Mouse (Mus musculus): ENCODE data around the gene Epha2. TPM values are rescaled to one million over a fixed set of nuclear protein-coding genes. Genes with fewer than 3 reads are reported as not detected.
A peak's percentile ranks its signal among the peaks of the same experiment; 100 is the strongest.

Gene Epha2
- polyA plus RNA-seq, 1 experiment from 2014 or later: 10.3 TPM

DNA sequence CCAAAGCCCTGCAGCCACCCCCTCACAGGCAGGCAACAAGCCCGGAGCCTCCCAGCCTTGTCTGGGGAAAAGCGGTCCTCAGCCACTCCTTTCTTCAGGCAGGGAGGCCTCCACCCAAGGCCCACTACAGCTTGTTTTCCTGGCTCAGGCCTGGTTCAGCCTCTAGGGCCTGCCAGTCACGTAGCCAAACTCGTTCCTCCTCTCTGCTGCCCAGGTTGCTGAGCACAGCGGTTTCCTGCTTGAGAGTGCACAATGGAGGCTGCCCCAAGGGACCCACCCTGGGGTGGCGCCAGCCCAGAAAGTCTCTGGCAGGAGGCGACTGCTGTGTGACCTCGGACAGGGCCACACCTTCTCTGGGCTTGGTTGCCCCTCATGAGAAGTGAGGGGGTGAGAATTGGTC is 52.8 kb downstream of the Epha2 start:
- ATAC-seq: peak; percentile 83
- peak; percentile 69 for DNase-seq (ENCODE audit: low spot score)
- H3K9ac ChIP-seq (replicated peaks; ENCODE audit: low read depth): 0 out of 2 replicates have a peak overlapping the region, but pooled peaks have one; percentile 16

DNA sequence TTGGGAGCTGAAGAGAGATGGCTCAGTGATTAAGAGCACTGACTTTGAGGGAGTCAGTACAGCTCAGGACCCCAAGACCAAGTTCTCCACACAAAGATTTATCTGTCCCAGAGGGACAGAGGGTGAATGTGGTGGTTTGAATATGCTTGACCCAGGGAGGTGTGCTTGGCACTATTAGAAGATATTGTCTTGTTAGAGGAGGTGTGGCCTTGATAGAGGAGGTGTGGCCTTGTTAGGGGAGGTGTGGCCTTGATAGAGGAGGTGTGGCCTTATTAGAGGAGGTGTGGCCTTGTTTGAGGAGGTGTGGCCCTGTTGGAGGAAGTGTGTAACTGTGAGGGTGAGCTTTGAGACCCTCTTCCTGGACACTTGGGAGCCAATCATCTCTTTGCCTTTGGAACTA is 56.8 kb downstream of the Epha2 start:
- no peak for ATAC-seq
- peaks cover 3% of the 10 kb centered on the region; the same call in 1 of the 2 replicates for H3K9me3 ChIP-seq (ENCODE audit: low read length)
- no peak for DNase-seq (ENCODE audit: low spot score)

More for the DNA sequence above, 52.8 kb downstream of the Epha2 start:
- WGBS: 35% methylated on average over 8 of the region's 8 CpGs
- Histone ChIP-seq H3K4me2 (replicated peaks; ENCODE audit: low read depth, low read length) (no peak overlapping the region), H3K4me1 (ENCODE audit: insufficient read depth, low read depth, low read length) (no peaks in the 10 kb centered on the region), H3K27ac (ENCODE audit: low read length) (peak overlapping the region; percentile 66), H3K36me3 (ENCODE audit: insufficient read depth, low read length) (no peaks in the 10 kb centered on the region), H3K4me3 (ENCODE audit: low read depth, low read length) (no peak overlapping the region), H3K9me3 (ENCODE audit: low read length) (peaks cover 3% of the 10 kb centered on the region; the same call in 1 of the 2 replicates), H3K27me3 (replicated peaks; ENCODE audit: insufficient read depth, low read length) (no peaks in the 10 kb centered on the region)
- no peak for TF ChIP-seq CTCF (IDR thresholded peaks at IDR 0.05)
- TF ChIP-seq EP300 (IDR thresholded peaks at IDR 0.05): no peak

DNA sequence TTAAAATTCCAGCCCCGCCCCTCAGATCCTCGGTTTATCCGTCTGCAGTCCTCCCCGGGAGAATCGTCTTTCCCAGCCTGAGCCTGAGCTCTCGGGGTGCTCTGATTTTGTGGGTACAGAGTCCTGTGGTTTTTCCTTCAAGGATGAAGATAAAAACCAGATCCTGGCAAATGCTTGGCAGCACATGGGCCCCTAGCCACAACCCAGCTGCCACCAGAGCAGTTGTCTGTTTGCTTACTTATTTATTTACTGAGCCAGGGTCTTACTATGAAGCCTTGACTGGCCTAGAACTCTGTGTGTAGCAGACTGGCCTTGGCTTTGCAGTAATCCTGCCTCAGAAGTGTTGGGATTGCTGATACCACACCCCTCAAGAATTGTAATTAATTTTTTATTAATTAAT is 58.2 kb downstream of the Epha2 start:
- ATAC-seq (no peak), DNase-seq (ENCODE audit: low spot score) (no peak)
- WGBS: 81% methylated on average over 6 of the region's 6 CpGs
- Histone ChIP-seq H3K4me3 (ENCODE audit: low read depth, low read length) (no peak overlapping the region), H3K27me3 (replicated peaks; ENCODE audit: insufficient read depth, low read length) (no peaks in the 10 kb centered on the region), H3K27ac (ENCODE audit: low read length) (no peak overlapping the region), H3K9me3 (ENCODE audit: low read length) (peaks cover 3% of the 10 kb centered on the region; the same call in 1 of the 2 replicates), H3K36me3 (ENCODE audit: insufficient read depth, low read length) (no peaks in the 10 kb centered on the region), H3K4me2 (replicated peaks; ENCODE audit: low read depth, low read length) (no peak overlapping the region), H3K9ac (replicated peaks; ENCODE audit: low read depth) (no peak overlapping the region), H3K4me1 (ENCODE audit: insufficient read depth, low read depth, low read length) (no peaks in the 10 kb centered on the region)
- TF ChIP-seq CTCF (IDR thresholded peaks at IDR 0.05): no peak
- no peak for TF ChIP-seq EP300 (IDR thresholded peaks at IDR 0.05)

More for the DNA sequence above, 56.8 kb downstream of the Epha2 start:
- H3K4me3 ChIP-seq (ENCODE audit: low read depth, low read length): no peak overlapping the region
- no peak overlapping the region for H3K27ac ChIP-seq (ENCODE audit: low read length)
- H3K4me1 ChIP-seq (ENCODE audit: insufficient read depth, low read depth, low read length): no peaks in the 10 kb centered on the region
- H3K4me2 ChIP-seq (replicated peaks; ENCODE audit: low read depth, low read length): no peak overlapping the region
- H3K36me3 ChIP-seq (ENCODE audit: insufficient read depth, low read length): no peaks in the 10 kb centered on the region
- no peak overlapping the region for H3K9ac ChIP-seq (replicated peaks; ENCODE audit: low read depth)
- H3K27me3 ChIP-seq (replicated peaks; ENCODE audit: insufficient read depth, low read length): no peaks in the 10 kb centered on the region
- TF ChIP-seq CTCF (IDR thresholded peaks at IDR 0.05): no peak

DNA sequence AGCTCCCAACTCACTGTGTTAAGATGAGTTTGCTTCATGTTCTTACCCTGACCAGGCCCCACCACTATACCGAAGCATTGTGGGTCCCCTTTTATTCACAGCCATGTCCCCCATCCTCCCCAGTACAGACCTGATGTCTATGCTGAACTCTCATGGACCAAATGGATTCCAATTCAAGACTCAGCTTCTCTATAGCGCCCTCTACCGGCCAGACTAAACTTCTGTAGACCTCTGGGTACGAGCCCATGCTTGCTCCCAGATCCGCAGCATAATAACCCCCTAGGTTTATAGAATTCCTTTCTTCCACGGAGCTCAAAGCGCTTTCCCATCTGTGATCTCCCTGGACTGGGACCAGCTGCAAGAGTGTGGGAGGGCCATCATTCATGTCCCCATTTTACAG is 59.8 kb downstream of the Epha2 start:
- 43% methylated on average over 7 of the region's 7 CpGs for WGBS
- Histone ChIP-seq H3K27ac (ENCODE audit: low read length) (no peak overlapping the region), H3K4me2 (replicated peaks; ENCODE audit: low read depth, low read length) (no peak overlapping the region), H3K36me3 (ENCODE audit: insufficient read depth, low read length) (no peaks in the 10 kb centered on the region), H3K27me3 (replicated peaks; ENCODE audit: insufficient read depth, low read length) (no peaks in the 10 kb centered on the region; the same call in 1 of the 2 replicates), H3K9ac (replicated peaks; ENCODE audit: low read depth) (no peak overlapping the region), H3K4me1 (ENCODE audit: insufficient read depth, low read depth, low read length) (no peaks in the 10 kb centered on the region), H3K9me3 (ENCODE audit: low read length) (peaks cover 3% of the 10 kb centered on the region; the same call in 1 of the 2 replicates), H3K4me3 (ENCODE audit: low read depth, low read length) (no peak overlapping the region)
- DNase-seq (ENCODE audit: low spot score) (peak; percentile 31), ATAC-seq (no peak)
- no peak for TF ChIP-seq EP300 (IDR thresholded peaks at IDR 0.05)
- peak; percentile 70 for TF ChIP-seq CTCF (IDR thresholded peaks at IDR 0.05)

DNA sequence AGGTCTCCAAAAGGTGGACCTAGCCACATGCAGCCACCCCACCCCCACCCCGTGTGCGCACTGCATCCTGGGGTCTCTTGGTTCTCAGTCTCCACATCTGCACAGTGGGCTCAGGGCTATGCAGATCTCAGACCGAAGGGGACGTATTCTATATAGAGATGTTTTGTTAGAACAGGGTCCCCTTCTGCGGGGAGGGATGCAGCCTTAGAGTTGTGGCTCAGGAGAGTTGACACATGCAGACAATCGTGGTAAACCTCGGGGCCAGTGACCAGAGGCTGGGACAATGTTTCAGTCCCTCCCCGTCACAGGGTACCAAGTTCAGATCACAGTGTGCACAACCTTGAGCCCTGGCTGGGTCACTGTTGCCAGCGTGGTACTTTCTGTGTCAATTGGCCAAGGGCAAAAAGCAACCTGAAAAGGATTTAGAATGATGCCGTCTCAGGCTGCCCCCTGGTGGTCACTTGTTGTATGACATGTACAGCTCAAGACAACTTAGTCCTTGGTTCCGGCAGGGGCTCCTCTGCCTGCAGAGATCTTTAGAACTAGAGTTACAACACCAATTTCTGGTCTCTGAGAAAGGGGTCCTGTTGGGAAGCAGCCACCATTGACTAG is 62.0 kb downstream of the Epha2 start:
- peak; percentile 87 for DNase-seq (ENCODE audit: low spot score)
- Histone ChIP-seq H3K9ac (replicated peaks; ENCODE audit: low read depth) (no peak overlapping the region), H3K4me3 (ENCODE audit: low read depth, low read length) (no peak overlapping the region), H3K27me3 (replicated peaks; ENCODE audit: insufficient read depth, low read length) (no peaks in the 10 kb centered on the region; the same call in 1 of the 2 replicates), H3K4me1 (ENCODE audit: insufficient read depth, low read depth, low read length) (no peaks in the 10 kb centered on the region), H3K4me2 (replicated peaks; ENCODE audit: low read depth, low read length) (no peak overlapping the region), H3K9me3 (ENCODE audit: low read length) (no peaks in the 10 kb centered on the region), H3K36me3 (ENCODE audit: insufficient read depth, low read length) (no peaks in the 10 kb centered on the region), H3K27ac (ENCODE audit: low read length) (no peak overlapping the region)
- peak; percentile 29; the same call in 1 of the 2 replicates for ATAC-seq
- TF ChIP-seq CTCF (IDR thresholded peaks at IDR 0.05) (peak; percentile 93), EP300 (IDR thresholded peaks at IDR 0.05) (no peak)
- 21% methylated on average over 11 of the region's 11 CpGs for WGBS

DNA sequence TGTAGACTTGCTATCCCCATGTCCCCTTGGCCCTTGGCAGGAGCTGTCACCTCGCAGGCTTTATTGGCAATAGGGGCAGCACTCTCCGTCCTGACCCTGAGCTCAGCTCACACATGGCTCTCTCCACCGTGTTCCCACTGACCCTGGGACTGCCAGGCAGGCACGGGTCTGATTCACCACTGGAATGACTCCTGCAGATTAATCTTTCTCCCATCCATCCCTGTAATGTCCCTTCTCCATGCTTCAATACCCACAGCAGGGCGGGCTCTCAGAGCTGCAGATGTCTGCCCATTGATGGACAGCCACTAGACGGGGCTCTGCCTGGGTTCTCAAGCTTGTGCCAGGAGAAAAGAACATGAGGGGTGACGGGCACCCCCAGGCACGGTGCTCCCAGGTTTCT is 64.1 kb downstream of the Epha2 start:
- Histone ChIP-seq H3K4me3 (ENCODE audit: low read depth, low read length) (no peak overlapping the region), H3K36me3 (ENCODE audit: insufficient read depth, low read length) (no peaks in the 10 kb centered on the region), H3K27me3 (replicated peaks; ENCODE audit: insufficient read depth, low read length) (peaks cover 5% of the 10 kb centered on the region; the same call in 1 of the 2 replicates), H3K9ac (replicated peaks; ENCODE audit: low read depth) (no peak overlapping the region), H3K4me2 (replicated peaks; ENCODE audit: low read depth, low read length) (no peak overlapping the region), H3K27ac (ENCODE audit: low read length) (no peak overlapping the region), H3K4me1 (ENCODE audit: insufficient read depth, low read depth, low read length) (no peaks in the 10 kb centered on the region), H3K9me3 (ENCODE audit: low read length) (no peaks in the 10 kb centered on the region)
- WGBS: 60% methylated on average over 8 of the region's 8 CpGs
- no peak for DNase-seq (ENCODE audit: low spot score)
- no peak for TF ChIP-seq CTCF (IDR thresholded peaks at IDR 0.05)
- no peak for TF ChIP-seq EP300 (IDR thresholded peaks at IDR 0.05)
- no peak for ATAC-seq

Data from lung, postnatal 0 days (tissue).